In genomic region chr3:29098467-29098866, GRCm38 (mm10) we compare ENCODE assay signal across 26 mouse cellular contexts. TPM values are rescaled to one million over a fixed set of nuclear protein-coding genes. Genes with fewer than 3 reads are reported as not detected.
"Had no signal": no experiment of that assay in that cellular context is flagged by ENCODE, and none has a peak within 500 bp of the region (broad histone marks: within the 10 kb centered on the region; RNA-seq: fewer than 3 reads in every experiment).

No protein-coding gene starts in this region.

- H3K36me3 ChIP-seq: heart, embryonic 10.5 days; heart, embryonic 12.5 days; hindbrain, embryonic 10.5 days; hindbrain, embryonic 12.5 days; intestine, embryonic 15.5 days; limb, embryonic 13.5 days; limb, embryonic 15.5 days had no signal

- H3K4me3 ChIP-seq: heart, embryonic 10.5 days; heart, embryonic 12.5 days; hindbrain, embryonic 10.5 days; hindbrain, embryonic 12.5 days; intestine, embryonic 15.5 days; limb, embryonic 13.5 days; limb, embryonic 15.5 days had no signal

- H3K27ac ChIP-seq: heart, embryonic 10.5 days; hindbrain, embryonic 10.5 days; hindbrain, embryonic 12.5 days; hindbrain, embryonic 14.5 days; intestine, embryonic 15.5 days; limb, embryonic 13.5 days; limb, embryonic 15.5 days had no signal

- H3K4me1 ChIP-seq: heart, embryonic 10.5 days; heart, embryonic 12.5 days; hindbrain, embryonic 10.5 days; hindbrain, embryonic 12.5 days; intestine, embryonic 15.5 days; limb, embryonic 13.5 days; limb, embryonic 15.5 days had no signal

- H3K4me2 ChIP-seq: heart, embryonic 12.5 days; hindbrain, embryonic 12.5 days; hindbrain, embryonic 14.5 days; intestine, embryonic 15.5 days; limb, embryonic 13.5 days; limb, embryonic 15.5 days had no signal

- H3K9ac ChIP-seq: heart, embryonic 12.5 days; hindbrain, embryonic 12.5 days; hindbrain, embryonic 14.5 days; intestine, embryonic 15.5 days; limb, embryonic 13.5 days; limb, embryonic 15.5 days had no signal

- H3K9me3 ChIP-seq: heart, embryonic 10.5 days; heart, embryonic 12.5 days; hindbrain, embryonic 10.5 days; hindbrain, embryonic 12.5 days; intestine, embryonic 15.5 days; limb, embryonic 13.5 days; limb, embryonic 15.5 days had no signal

- ATAC-seq: hindbrain, embryonic 16.5 days; inflammation-experienced regulatory T-cells, adult 6 months; intestine, embryonic 15.5 days; intestine, postnatal 0 days had no signal

- H3K27me3 ChIP-seq: heart, embryonic 12.5 days; hindbrain, embryonic 12.5 days; intestine, embryonic 15.5 days; limb, embryonic 13.5 days; limb, embryonic 15.5 days had no signal

- DNase-seq: gastrocnemius, postnatal 14 days; gastrocnemius, postnatal 36 days; heart, adult 18-20 months; heart, postnatal 10 days; heart, postnatal 4 days; kidney, adult 18-20 months; kidney, adult 8-10 months; kidney, postnatal 10 days; layer of hippocampus, adult 9-11 months; layer of hippocampus, postnatal 36 days; left cerebral cortex, postnatal 4 days had no signal

RNA-seq across cellular contexts. Expression of gene Egfem1, which starts 16.6 kb away (rescaled TPM):
- total RNA-seq: gastrocnemius, adult 18-20 months; gastrocnemius, adult 8-10 months; gastrocnemius, postnatal 36 days; heart, adult 18-20 months; heart, postnatal 25 days had no signal
- polyA plus RNA-seq: inflammation-experienced regulatory T-cells, adult 6 months; large intestine, adult 2 months had no signal
